ENCODE assay signal across 25 mouse cellular contexts in genomic region chr3:109571483-109571882, GRCm38 (mm10).
DNase-seq lines count a peak whose midpoint lies in the region; ATAC-seq lines count a peak whose summit lies in the region.
"Had no signal": no experiment of that assay in that cellular context is flagged by ENCODE, and none has a peak within 500 bp of the region (broad histone marks: within the 10 kb centered on the region; RNA-seq: fewer than 3 reads in every experiment).

No protein-coding gene starts in this region.

- no peak overlapping the region for H3K4me2 ChIP-seq in kidney, embryonic 14.5 days (replicated peaks; ENCODE audit: low read depth, low read length)
- H3K4me2 ChIP-seq: embryonic facial prominence, embryonic 13.5 days; forebrain, embryonic 12.5 days; heart, embryonic 11.5 days; hindbrain, embryonic 13.5 days; intestine, embryonic 15.5 days had no signal

- H3K27me3 ChIP-seq in kidney, embryonic 14.5 days (ENCODE audit: control insufficient read depth, insufficient read depth, low read length) = no peaks in the 10 kb centered on the region
- H3K27me3 ChIP-seq: embryonic facial prominence, embryonic 13.5 days; forebrain, embryonic 12.5 days; hindbrain, embryonic 13.5 days; intestine, embryonic 15.5 days; Patski had no signal

- no peaks in the 10 kb centered on the region for H3K36me3 ChIP-seq in kidney, embryonic 14.5 days (ENCODE audit: control insufficient read depth, insufficient read depth, low read length)
- H3K36me3 ChIP-seq: embryonic facial prominence, embryonic 10.5 days; embryonic facial prominence, embryonic 13.5 days; forebrain, embryonic 12.5 days; hindbrain, embryonic 10.5 days; hindbrain, embryonic 13.5 days; intestine, embryonic 15.5 days had no signal

- ATAC-seq in hematopoietic stem cell, adult 5-6 weeks (replicated peaks in 1 of 2; ENCODE audit: insufficient read depth in 1 of 2, low FRiP score in 2 of 2, low TSS enrichment in 1 of 2, low read depth in 1 of 2, poor library complexity in 2 of 2, severe bottlenecking in 2 of 2) = peak; percentile 84 to 87
- peak; percentile 69 for ATAC-seq in megakaryocyte progenitor cell, adult 5-6 weeks (replicated peaks; ENCODE audit: poor library complexity)
- ATAC-seq in kidney, embryonic 14.5 days (ENCODE audit: low FRiP score, low TSS enrichment) = no peak
- ATAC-seq: forebrain, embryonic 16.5 days; hindbrain, embryonic 16.5 days; intestine, embryonic 15.5 days; Patski had no signal

- no peak overlapping the region for H3K9ac ChIP-seq in kidney, embryonic 14.5 days (ENCODE audit: low read depth, low read length)
- H3K9ac ChIP-seq: embryonic facial prominence, embryonic 13.5 days; forebrain, embryonic 12.5 days; hindbrain, embryonic 13.5 days; intestine, embryonic 15.5 days had no signal

- H3K27ac ChIP-seq in kidney, embryonic 14.5 days (ENCODE audit: low read depth, low read length) = no peak overlapping the region
- H3K27ac ChIP-seq: embryonic facial prominence, embryonic 10.5 days; embryonic facial prominence, embryonic 13.5 days; forebrain, embryonic 12.5 days; heart, adult 2 months; hindbrain, embryonic 10.5 days; hindbrain, embryonic 13.5 days; intestine, embryonic 15.5 days had no signal

- no peaks in the 10 kb centered on the region for H3K4me1 ChIP-seq in kidney, embryonic 14.5 days (ENCODE audit: control insufficient read depth, insufficient read depth, low read length)

- WGBS in kidney, embryonic 14.5 days = 79% methylated on average over 1 of the region's 1 CpGs

- H3K4me3 ChIP-seq in kidney, embryonic 14.5 days (ENCODE audit: low read length) = no peak overlapping the region
- H3K4me3 ChIP-seq: embryonic facial prominence, embryonic 10.5 days; embryonic facial prominence, embryonic 13.5 days; erythroblast, embryonic 14.5 days; forebrain, embryonic 12.5 days; heart, adult 2 months; hindbrain, embryonic 10.5 days; hindbrain, embryonic 13.5 days; intestine, embryonic 15.5 days had no signal

- H3K9me3 ChIP-seq in kidney, embryonic 14.5 days (ENCODE audit: control insufficient read depth, low read length) = no peaks in the 10 kb centered on the region
- H3K9me3 ChIP-seq: embryonic facial prominence, embryonic 10.5 days; embryonic facial prominence, embryonic 13.5 days; forebrain, embryonic 12.5 days; hindbrain, embryonic 10.5 days; hindbrain, embryonic 13.5 days; intestine, embryonic 15.5 days had no signal

- DNase-seq in 416B (ENCODE audit: low read depth) = peak; percentile 70
- DNase-seq in MEL-GATA-1-ER (ENCODE audit: extremely low read depth, low read depth) = peak; percentile 8
- DNase-seq in thymus, postnatal 10 days (ENCODE audit: low spot score in 2 of 2) = no peak
- DNase-seq: adrenal gland, postnatal 10 days; adrenal gland, postnatal 36 days; cerebellum, adult 18-20 months; cerebellum, adult 9-11 months; cerebellum, postnatal 25 days; embryo, embryonic 11 days; gastrocnemius, postnatal 25 days; heart, adult 2 months had no signal

Comparison
In these comparisons a context has a peak if more than half of its experiments do, and no peak if none do; other contexts are left out.
1. DNase-seq: peak in 416B (single experiment) and MEL-GATA-1-ER (single experiment); none in thymus, postnatal 10 days (0 of 2).